Mouse (Mus musculus) stomach, postnatal 0 days (tissue): Measurements from ENCODE around the gene Socs5.

Experiments used
- CTCF ChIP-seq: IDR thresholded peaks from 2 replicates; pipeline ENCODE4 v1.5.1; 2016; ENCODE audit warnings: antibody characterized with exemption, low read depth, mild to moderate bottlenecking, moderate library complexity
- EP300 ChIP-seq: optimal IDR thresholded peaks from 2 replicates; pipeline ENCODE3; 2016; ENCODE audit warnings: antibody characterized with exemption

DNA sequence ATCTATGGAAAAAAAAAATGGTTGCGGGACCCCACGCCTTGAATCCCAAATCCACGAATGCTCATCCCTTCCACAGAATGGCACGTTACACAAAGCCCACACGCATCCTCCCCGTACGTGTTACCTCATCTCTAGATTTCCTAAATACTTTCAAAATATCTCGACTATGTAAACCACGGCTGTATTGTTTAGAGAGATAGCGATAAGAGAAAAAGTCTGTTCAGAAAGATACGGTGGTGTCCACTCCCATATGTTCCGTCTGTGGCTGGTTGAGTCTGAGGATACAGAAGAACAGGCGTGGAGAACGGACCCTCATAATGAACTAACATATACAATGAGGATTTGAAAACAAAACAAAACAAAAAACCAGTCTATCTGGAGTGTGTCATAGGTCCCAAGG, 51.1 kb downstream of the Socs5 start:
- TF ChIP-seq CTCF (no peak), EP300 (no peak)
